Mouse (Mus musculus) kidney, embryonic 14.5 days (tissue): ENCODE data around the gene Gbx1. TPM values are rescaled to one million over a fixed set of nuclear protein-coding genes. Genes with fewer than 3 reads are reported as not detected.

Experiments used
- ATAC-seq: fragments of 200-750 bp; cut with Nextera tagmentation; 2 replicates; pipeline ENCODE4 v1.8.0; 2017; ENCODE audit warnings: moderate number of reproducible peaks, mild to moderate bottlenecking, moderate TSS enrichment, moderate library complexity; ENCODE audit not compliant: low FRiP score, low TSS enrichment
- H3K27ac ChIP-seq: fragments of 300-500 bp; sonication (generic); 2 replicates; pipeline ENCODE4 v1.5.1; 2014; ENCODE audit warnings: low read depth, mild to moderate bottlenecking, low read length, moderate library complexity, mixed read lengths
- H3K27me3 ChIP-seq: fragments of 300-500 bp; sonication (generic); 2 replicates; pipeline ENCODE4 v1.6.1; 2014; ENCODE audit warnings: mild to moderate bottlenecking, low read length; ENCODE audit not compliant: control insufficient read depth, insufficient read depth
- H3K36me3 ChIP-seq: fragments of 300-500 bp; sonication (generic); 2 replicates; pipeline ENCODE4 v1.6.1; 2014; ENCODE audit warnings: low read length, mixed read lengths; ENCODE audit not compliant: control insufficient read depth, insufficient read depth
- H3K4me1 ChIP-seq: fragments of 300-500 bp; sonication (generic); 2 replicates; pipeline ENCODE4 v1.6.1; 2014; ENCODE audit warnings: low read length, mixed read lengths; ENCODE audit not compliant: control insufficient read depth, insufficient read depth
- H3K4me2 ChIP-seq: fragments of 300-500 bp; sonication (generic); replicated peaks from 2 replicates; pipeline ENCODE4 v1.6.1; 2014; ENCODE audit warnings: low read depth, mild to moderate bottlenecking, low read length
- H3K4me3 ChIP-seq: fragments of 300-500 bp; sonication (generic); 2 replicates; pipeline ENCODE4 v1.5.1; 2014; ENCODE audit warnings: mild to moderate bottlenecking, low read length
- H3K9ac ChIP-seq: fragments of 300-500 bp; sonication (generic); 2 replicates; pipeline ENCODE4 v1.6.1; 2014; ENCODE audit warnings: low read depth, mild to moderate bottlenecking, low read length, moderate library complexity
- H3K9me3 ChIP-seq: fragments of 300-500 bp; sonication (generic); 2 replicates; pipeline ENCODE4 v1.6.1; 2016; ENCODE audit warnings: low read length; ENCODE audit not compliant: control insufficient read depth
- WGBS: fragments of 180-500 bp; shearing (Covaris S2); extraction: QIAGEN DNeasy Blood & Tissue Kit; methylation state at CpG from one replicate; pipeline ENCODE4 v1.1.7; 2014; 5-methylcytosine and 5-hydroxymethylcytosine counted together
- polyA plus RNA-seq: library from polyadenylated mRNA; unstranded; fragments of >200 nt; fragmentation: Nextera tagmentation; extraction: Ambion mirVana; gene quantifications from 2 replicates; pipeline ENCODE4 v1.2.1, GENCODE M21; 2014

Gbx1 gene
- polyA plus RNA-seq, 1 experiment from 2014 or later, result 0.05 TPM

GRCm38 (mm10) chr5:24530042-24530689, 3.2 kb upstream of the Gbx1 start:
- Histone ChIP-seq H3K4me1 (peaks cover 13% of the 10 kb centered on the region), H3K4me3 (no peak overlapping the region), H3K9me3 (no peaks in the 10 kb centered on the region), H3K4me2 (no peak overlapping the region), H3K27ac (no peak overlapping the region), H3K27me3 (peaks cover 67% of the 10 kb centered on the region), H3K36me3 (no peaks in the 10 kb centered on the region), H3K9ac (no peak overlapping the region)
- 11% methylated on average over 24 of the region's 24 CpGs for WGBS
- peak; percentile 54; the same call in 1 of the 2 replicates for ATAC-seq

- no peak overlapping the region for H3K4me3 ChIP-seq
- no peak overlapping the region for H3K9ac ChIP-seq
- no peak overlapping the region for H3K4me2 ChIP-seq
- H3K27me3 ChIP-seq, result peaks cover 85% of the 10 kb centered on the region
- H3K27ac ChIP-seq, result no peak overlapping the region
- no peaks in the 10 kb centered on the region for H3K36me3 ChIP-seq
- ATAC-seq, result no peak
- 12% methylated on average over 6 of the region's 6 CpGs for WGBS
- H3K9me3 ChIP-seq, result no peaks in the 10 kb centered on the region
- peaks cover 13% of the 10 kb centered on the region for H3K4me1 ChIP-seq
Measured at GRCm38 (mm10) chr5:24527780-24528179, 778 bp upstream of the Gbx1 start.

DNA sequence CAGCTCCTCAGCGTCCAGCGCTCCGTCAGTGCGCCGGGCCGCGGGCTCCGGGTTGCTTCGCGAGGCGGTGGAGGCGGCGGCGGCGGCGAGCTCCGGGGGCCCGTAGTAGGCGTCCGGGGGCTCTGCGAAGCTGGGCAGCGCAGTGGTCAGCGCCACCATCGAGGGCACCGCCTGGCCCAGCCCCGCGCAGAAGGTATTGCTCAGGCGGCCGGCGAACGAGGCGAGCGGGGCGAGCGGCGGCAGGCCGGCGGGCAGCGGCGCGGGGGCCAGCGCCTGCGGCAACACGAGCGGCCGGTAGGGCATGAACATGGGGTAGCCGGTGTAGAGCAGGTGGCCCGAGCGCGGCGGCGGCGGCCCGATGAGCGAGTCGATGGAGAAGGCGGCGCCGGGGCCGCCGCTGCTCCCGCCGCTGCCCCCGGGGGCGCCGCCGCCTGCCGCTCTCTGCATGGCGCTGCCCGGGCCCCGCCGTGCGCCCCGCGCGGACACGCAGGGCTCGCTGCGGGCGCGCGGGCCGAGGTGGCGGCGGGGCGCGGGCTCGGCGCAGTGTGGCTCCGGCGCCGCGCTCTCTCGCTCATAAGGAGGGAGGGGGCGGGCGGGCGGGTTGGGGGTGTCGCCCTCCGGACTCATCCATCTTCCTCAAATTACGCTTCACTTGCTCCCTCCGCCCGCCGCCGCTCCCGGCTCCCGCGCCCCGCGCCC, 663 bp downstream of the Gbx1 start:
- peak overlapping the region; percentile 28; the same call in 1 of the 2 replicates for H3K9ac ChIP-seq
- peaks cover 92% of the 10 kb centered on the region for H3K27me3 ChIP-seq
- peak overlapping the region; percentile 45 for H3K4me3 ChIP-seq
- H3K4me2 ChIP-seq, result peak overlapping the region; percentile 87
- WGBS, result under 1% methylated on average over 73 of the region's 109 CpGs
- no peak overlapping the region for H3K27ac ChIP-seq
- H3K36me3 ChIP-seq, result no peaks in the 10 kb centered on the region
- 0 out of 2 replicates have a peak, but pooled peaks have one; percentile 22 for ATAC-seq
- H3K4me1 ChIP-seq, result peaks cover 13% of the 10 kb centered on the region
- no peaks in the 10 kb centered on the region for H3K9me3 ChIP-seq

- Histone ChIP-seq H3K4me3 (peak overlapping the region; percentile 45), H3K27ac (no peak overlapping the region), H3K4me2 (peak overlapping the region; percentile 87), H3K9ac (no peak overlapping the region), H3K4me1 (peaks cover 13% of the 10 kb centered on the region), H3K27me3 (peaks cover 88% of the 10 kb centered on the region), H3K36me3 (no peaks in the 10 kb centered on the region), H3K9me3 (no peaks in the 10 kb centered on the region)
- WGBS, result 4% methylated on average over 34 of the region's 34 CpGs
- no peak for ATAC-seq
Measured at GRCm38 (mm10) chr5:24525360-24526189, 1.4 kb downstream of the Gbx1 start.

DNA sequence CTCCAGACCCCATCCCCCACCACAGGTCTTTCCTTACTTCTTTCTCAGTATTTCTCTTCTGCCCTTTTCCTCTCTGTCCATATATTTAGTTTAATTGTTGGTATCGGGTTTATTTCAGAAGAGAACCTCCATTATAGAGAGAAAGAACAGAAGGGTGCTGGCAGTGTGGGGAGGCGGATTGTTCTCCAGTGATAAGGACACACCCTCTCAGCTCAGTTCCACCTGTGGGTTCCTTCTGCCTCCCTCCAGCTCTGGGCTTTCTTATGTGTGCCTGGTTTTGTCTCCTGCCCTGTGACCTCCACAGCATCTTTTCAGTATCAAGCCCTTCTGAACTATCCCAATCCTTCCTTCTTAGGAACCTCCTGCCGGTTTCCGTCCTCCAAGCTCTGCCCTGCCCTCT, 2.5 kb downstream of the Gbx1 start:
- ATAC-seq, result no peak
- Histone ChIP-seq H3K4me3 (no peak overlapping the region), H3K4me1 (peaks cover 13% of the 10 kb centered on the region), H3K9ac (no peak overlapping the region), H3K27ac (no peak overlapping the region), H3K9me3 (no peaks in the 10 kb centered on the region), H3K4me2 (no peak overlapping the region), H3K27me3 (peaks cover 91% of the 10 kb centered on the region), H3K36me3 (no peaks in the 10 kb centered on the region)
- WGBS, result 16% methylated on average over 4 of the region's 4 CpGs

GRCm38 (mm10) chr5:24523806-24524205, 3.2 kb downstream of the Gbx1 start:
- 50% methylated on average over 8 of the region's 8 CpGs for WGBS
- Histone ChIP-seq H3K9ac (no peak overlapping the region), H3K9me3 (no peaks in the 10 kb centered on the region), H3K4me1 (peaks cover 13% of the 10 kb centered on the region), H3K27ac (no peak overlapping the region), H3K36me3 (no peaks in the 10 kb centered on the region), H3K27me3 (peaks cover 84% of the 10 kb centered on the region), H3K4me2 (no peak overlapping the region), H3K4me3 (no peak overlapping the region)
- no peak for ATAC-seq

DNA sequence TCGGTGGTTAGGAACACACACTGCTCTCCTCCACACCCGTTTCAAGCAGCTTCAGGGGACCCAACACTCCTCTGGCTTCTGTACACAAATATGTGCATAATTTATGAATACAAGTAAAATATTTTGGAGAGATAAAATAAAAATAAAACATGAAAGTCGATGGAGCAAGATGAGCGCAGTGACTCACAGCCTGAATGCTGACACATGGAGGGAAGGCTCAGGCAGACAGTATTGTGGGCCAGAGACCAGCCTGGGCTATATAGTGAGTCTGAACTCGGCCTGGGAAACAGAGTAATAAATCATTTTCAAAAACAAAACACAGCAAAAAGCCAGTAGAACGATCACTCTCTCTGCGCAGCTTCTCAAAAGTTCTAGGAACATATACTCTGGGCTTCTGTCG, 5.6 kb downstream of the Gbx1 start:
- H3K4me3 ChIP-seq, result no peak overlapping the region

GRCm38 (mm10) chr5:24512271-24512670, 14.7 kb downstream of the Gbx1 start:
- no peak overlapping the region for H3K4me2 ChIP-seq
- no peak overlapping the region for H3K9ac ChIP-seq
- H3K9me3 ChIP-seq, result no peaks in the 10 kb centered on the region
- H3K4me1 ChIP-seq, result 0 out of 2 replicates have a peak, but pooled peaks cover 3% of the 10 kb centered on the region
- peaks cover 5% of the 10 kb centered on the region; the same call in 1 of the 2 replicates for H3K27me3 ChIP-seq
- H3K4me3 ChIP-seq, result no peak overlapping the region
- ATAC-seq, result peak; percentile 84; the same call in 1 of the 2 replicates
- H3K27ac ChIP-seq, result no peak overlapping the region
- H3K36me3 ChIP-seq, result no peaks in the 10 kb centered on the region
- WGBS, result 30% methylated on average over 8 of the region's 8 CpGs

More for the DNA sequence above, 5.6 kb downstream of the Gbx1 start:
- ATAC-seq, result no peak
- Histone ChIP-seq H3K27me3 (peaks cover 70% of the 10 kb centered on the region), H3K4me2 (no peak overlapping the region), H3K9me3 (no peaks in the 10 kb centered on the region), H3K27ac (no peak overlapping the region), H3K4me1 (peaks cover 4% of the 10 kb centered on the region; the same call in 1 of the 2 replicates), H3K36me3 (no peaks in the 10 kb centered on the region), H3K9ac (no peak overlapping the region)
- 54% methylated on average over 8 of the region's 8 CpGs for WGBS
